Mouse (Mus musculus) erythroid progenitor cell, adult 5-6 weeks (primary cell): ENCODE results near the gene Lamp2. TPM values are rescaled to one million over a fixed set of nuclear protein-coding genes. Genes with fewer than 3 reads are reported as not detected.
A peak's percentile ranks its signal among the peaks of the same experiment; 100 is the strongest.
"Not testable (repeated sequence)": the region's sequence is repeated elsewhere in the genome, so short reads cannot be mapped to it uniquely, and the experiment has no call there.

Experiments
- ATAC-seq: replicated peaks from 2 replicates; pipeline ENCODE4 v1.8.0; 2016; ENCODE audit warnings: moderate number of reproducible peaks, mild to moderate bottlenecking, moderate TSS enrichment, inconsistent platforms; ENCODE audit not compliant: poor library complexity, low FRiP score, severe bottlenecking
- total RNA-seq, 2 experiments: library from RNA; stranded (forward) in 1 of 2; stranded (reverse) in 1 of 2; fragments of 150-400 nt in 1 of 2; fragments of 186-747, 209-891 nt in 1 of 2; gene quantifications; 2 replicates each; pipeline versions ENCODE4 v1.2.3 to v1.2.4; 2015 to 2017; ENCODE audit warnings: low replicate concordance in 2 of 2

The Lamp2 gene
- total RNA-seq (2015; ENCODE audit: low replicate concordance), result 79.6 and 86.1 TPM in 2 replicates
- 42.2 and 54.8 TPM in 2 replicates for total RNA-seq (2017; ENCODE audit: low replicate concordance)

- ATAC-seq, result peak; percentile 100
Measured at GRCm38 (mm10) chrX:38455890-38456634, at the start of gene Lamp2. Gene Lamp2 (minus strand): TSS chrX:38456454.

- ATAC-seq, result no peak
Measured at GRCm38 (mm10) chrX:38504846-38505245, 48.6 kb upstream of the Lamp2 start.

- not testable (repeated sequence) for ATAC-seq
Measured at GRCm38 (mm10) chrX:38502182-38502581, 45.9 kb upstream of the Lamp2 start.

- ATAC-seq, result not testable (repeated sequence)
Measured at GRCm38 (mm10) chrX:38485464-38485863, 29.2 kb upstream of the Lamp2 start.

- no peak for ATAC-seq
Measured at GRCm38 (mm10) chrX:38478583-38478982, 22.3 kb upstream of the Lamp2 start.

- peak; percentile 96 for ATAC-seq
Measured at GRCm38 (mm10) chrX:38473537-38474299, 17.5 kb upstream of the Lamp2 start.

GRCm38 (mm10) chrX:38473164-38473536, 16.9 kb upstream of the Lamp2 start:
- peak; percentile 56 for ATAC-seq

- ATAC-seq, result no peak
Measured at GRCm38 (mm10) chrX:38466236-38466635, 10.0 kb upstream of the Lamp2 start.

- ATAC-seq, result no peak
Measured at GRCm38 (mm10) chrX:38463160-38463559, 6.9 kb upstream of the Lamp2 start.

- no peak for ATAC-seq
Measured at GRCm38 (mm10) chrX:38462101-38462500, 5.8 kb upstream of the Lamp2 start.

GRCm38 (mm10) chrX:38460887-38461286, 4.6 kb upstream of the Lamp2 start:
- no peak for ATAC-seq

- no peak for ATAC-seq
Measured at GRCm38 (mm10) chrX:38459076-38459475, 2.8 kb upstream of the Lamp2 start.

- ATAC-seq, result no peak
Measured at GRCm38 (mm10) chrX:38456635-38457006, 367 bp upstream of the Lamp2 start.

GRCm38 (mm10) chrX:38455474-38455873, 780 bp downstream of the Lamp2 start:
- no peak for ATAC-seq

- no peak for ATAC-seq
Measured at GRCm38 (mm10) chrX:38454900-38455299, 1.4 kb downstream of the Lamp2 start.

GRCm38 (mm10) chrX:38453924-38454323, 2.3 kb downstream of the Lamp2 start:
- ATAC-seq, result no peak

GRCm38 (mm10) chrX:38450476-38450875, 5.8 kb downstream of the Lamp2 start:
- no peak for ATAC-seq

GRCm38 (mm10) chrX:38445705-38446104, 10.5 kb downstream of the Lamp2 start:
- ATAC-seq, result no peak

- no peak for ATAC-seq
Measured at GRCm38 (mm10) chrX:38442425-38442824, 13.8 kb downstream of the Lamp2 start.

GRCm38 (mm10) chrX:38439629-38440028, 16.6 kb downstream of the Lamp2 start:
- no peak for ATAC-seq

- ATAC-seq, result peak; percentile 61; the same call in 1 of the 2 replicates
Measured at GRCm38 (mm10) chrX:38438147-38438791, 18.0 kb downstream of the Lamp2 start.
